Mouse (Mus musculus) lung, postnatal 25 days (tissue): ENCODE results near the gene Slc16a13.
"Not testable (repeated sequence)": the region's sequence is repeated elsewhere in the genome, so short reads cannot be mapped to it uniquely, and the experiment has no call there.

Source experiments
- DNase-seq: peaks from one replicate; pipeline ENCODE4 v3.0.0; 2022; ENCODE audit warnings: low spot score

Gene Slc16a13

GRCm38 (mm10) chr11:70171181-70171580 is 49.7 kb downstream of the Slc16a13 start:
- DNase-seq = no peak

- no peak for DNase-seq
Measured at GRCm38 (mm10) chr11:70170291-70170690, 50.6 kb downstream of the Slc16a13 start.

- not testable (repeated sequence) for DNase-seq
Measured at GRCm38 (mm10) chr11:70169471-70169870, 51.4 kb downstream of the Slc16a13 start.

- no peak for DNase-seq
Measured at GRCm38 (mm10) chr11:70168136-70168535, 52.7 kb downstream of the Slc16a13 start.
